Mouse (Mus musculus): ENCODE results near the gene Zmynd12. TPM values are rescaled to one million over a fixed set of nuclear protein-coding genes. Genes with fewer than 3 reads are reported as not detected.

Gene Zmynd12
- polyA plus RNA-seq, 1 experiment from 2014 or later: 0.38 TPM

- Histone ChIP-seq H3K9ac (ENCODE audit: low read length) (no peak overlapping the region), H3K36me3 (ENCODE audit: control insufficient read depth, insufficient read depth, low read length) (no peaks in the 10 kb centered on the region), H3K4me2 (ENCODE audit: low read length) (no peak overlapping the region), H3K27me3 (replicated peaks; ENCODE audit: control insufficient read depth, insufficient read depth, low read length) (no peaks in the 10 kb centered on the region), H3K4me3 (ENCODE audit: low read depth, low read length) (no peak overlapping the region), H3K9me3 (replicated peaks; ENCODE audit: control insufficient read depth, low read length) (0 out of 2 replicates have a peak, but pooled peaks cover 4% of the 10 kb centered on the region), H3K4me1 (ENCODE audit: control insufficient read depth, insufficient read depth, low read length) (no peaks in the 10 kb centered on the region), H3K27ac (ENCODE audit: low read depth, low read length) (no peak overlapping the region)
- 31% methylated on average over 5 of the region's 5 CpGs for WGBS
- ATAC-seq: no peak
- DNase-seq (ENCODE audit: low spot score): peak; percentile 44
These were observed 8.1 kb downstream of the Zmynd12 start for GRCm38 (mm10) chr4:119430678-119431077.

GRCm38 (mm10) chr4:119437936-119438335 lies 15.3 kb downstream of the Zmynd12 start:
- no peak for DNase-seq (ENCODE audit: low spot score)
- no peaks in the 10 kb centered on the region for H3K36me3 ChIP-seq (ENCODE audit: control insufficient read depth, insufficient read depth, low read length)
- H3K4me3 ChIP-seq (ENCODE audit: low read depth, low read length): no peak overlapping the region
- H3K27me3 ChIP-seq (replicated peaks; ENCODE audit: control insufficient read depth, insufficient read depth, low read length): no peaks in the 10 kb centered on the region
- no peaks in the 10 kb centered on the region for H3K4me1 ChIP-seq (ENCODE audit: control insufficient read depth, insufficient read depth, low read length)
- H3K9ac ChIP-seq (ENCODE audit: low read length): no peak overlapping the region
- 0 out of 2 replicates have a peak, but pooled peaks cover 6% of the 10 kb centered on the region for H3K9me3 ChIP-seq (replicated peaks; ENCODE audit: control insufficient read depth, low read length)
- WGBS: 93% methylated on average over 2 of the region's 2 CpGs
- H3K4me2 ChIP-seq (ENCODE audit: low read length): no peak overlapping the region
- H3K27ac ChIP-seq (ENCODE audit: low read depth, low read length): no peak overlapping the region
- ATAC-seq: no peak

GRCm38 (mm10) chr4:119441836-119442235 lies 19.2 kb downstream of the Zmynd12 start:
- no peak overlapping the region for H3K27ac ChIP-seq (ENCODE audit: low read depth, low read length)
- H3K27me3 ChIP-seq (replicated peaks; ENCODE audit: control insufficient read depth, insufficient read depth, low read length): no peaks in the 10 kb centered on the region
- H3K4me3 ChIP-seq (ENCODE audit: low read depth, low read length): no peak overlapping the region
- ATAC-seq: no peak
- WGBS: 93% methylated on average over 4 of the region's 4 CpGs
- no peak overlapping the region for H3K4me2 ChIP-seq (ENCODE audit: low read length)
- DNase-seq (ENCODE audit: low spot score): no peak
- no peak overlapping the region for H3K9ac ChIP-seq (ENCODE audit: low read length)
- no peaks in the 10 kb centered on the region for H3K36me3 ChIP-seq (ENCODE audit: control insufficient read depth, insufficient read depth, low read length)
- no peaks in the 10 kb centered on the region for H3K4me1 ChIP-seq (ENCODE audit: control insufficient read depth, insufficient read depth, low read length)
- H3K9me3 ChIP-seq (replicated peaks; ENCODE audit: control insufficient read depth, low read length): no peaks in the 10 kb centered on the region

- Histone ChIP-seq H3K4me2 (ENCODE audit: low read length) (no peak overlapping the region), H3K36me3 (ENCODE audit: control insufficient read depth, insufficient read depth, low read length) (no peaks in the 10 kb centered on the region), H3K4me1 (ENCODE audit: control insufficient read depth, insufficient read depth, low read length) (no peaks in the 10 kb centered on the region), H3K9me3 (replicated peaks; ENCODE audit: control insufficient read depth, low read length) (no peaks in the 10 kb centered on the region), H3K27ac (ENCODE audit: low read depth, low read length) (no peak overlapping the region), H3K27me3 (replicated peaks; ENCODE audit: control insufficient read depth, insufficient read depth, low read length) (no peaks in the 10 kb centered on the region), H3K4me3 (ENCODE audit: low read depth, low read length) (no peak overlapping the region), H3K9ac (ENCODE audit: low read length) (no peak overlapping the region)
- no peak for DNase-seq (ENCODE audit: low spot score)
- ATAC-seq: no peak
- 44% methylated on average over 6 of the region's 6 CpGs for WGBS
These were observed 19.9 kb downstream of the Zmynd12 start for GRCm38 (mm10) chr4:119442539-119442938.

- Histone ChIP-seq H3K4me1 (ENCODE audit: control insufficient read depth, insufficient read depth, low read length) (no peaks in the 10 kb centered on the region), H3K9me3 (replicated peaks; ENCODE audit: control insufficient read depth, low read length) (no peaks in the 10 kb centered on the region)
These were observed 24.6 kb downstream of the Zmynd12 start for GRCm38 (mm10) chr4:119447261-119447660.

GRCm38 (mm10) chr4:119447786-119448185 lies 25.2 kb downstream of the Zmynd12 start:
- H3K4me3 ChIP-seq (ENCODE audit: low read depth, low read length): no peak overlapping the region
- DNase-seq (ENCODE audit: low spot score): no peak
- 83% methylated on average over 3 of the region's 3 CpGs for WGBS
- H3K27ac ChIP-seq (ENCODE audit: low read depth, low read length): no peak overlapping the region
- no peaks in the 10 kb centered on the region for H3K36me3 ChIP-seq (ENCODE audit: control insufficient read depth, insufficient read depth, low read length)
- ATAC-seq: no peak
- H3K9me3 ChIP-seq (replicated peaks; ENCODE audit: control insufficient read depth, low read length): no peaks in the 10 kb centered on the region
- H3K27me3 ChIP-seq (replicated peaks; ENCODE audit: control insufficient read depth, insufficient read depth, low read length): no peaks in the 10 kb centered on the region
- H3K4me2 ChIP-seq (ENCODE audit: low read length): no peak overlapping the region
- no peak overlapping the region for H3K9ac ChIP-seq (ENCODE audit: low read length)
- H3K4me1 ChIP-seq (ENCODE audit: control insufficient read depth, insufficient read depth, low read length): no peaks in the 10 kb centered on the region

More at GRCm38 (mm10) chr4:119447261-119447660, 24.6 kb downstream of the Zmynd12 start:
- ATAC-seq (no peak), DNase-seq (ENCODE audit: low spot score) (no peak)
- Histone ChIP-seq H3K27me3 (replicated peaks; ENCODE audit: control insufficient read depth, insufficient read depth, low read length) (no peaks in the 10 kb centered on the region), H3K27ac (ENCODE audit: low read depth, low read length) (no peak overlapping the region), H3K36me3 (ENCODE audit: control insufficient read depth, insufficient read depth, low read length) (no peaks in the 10 kb centered on the region), H3K4me3 (ENCODE audit: low read depth, low read length) (no peak overlapping the region), H3K4me2 (ENCODE audit: low read length) (no peak overlapping the region), H3K9ac (ENCODE audit: low read length) (no peak overlapping the region)
- WGBS: 90% methylated on average over 6 of the region's 6 CpGs

GRCm38 (mm10) chr4:119450436-119450835 lies 27.8 kb downstream of the Zmynd12 start:
- no peak overlapping the region for H3K4me3 ChIP-seq (ENCODE audit: low read depth, low read length)
- H3K9me3 ChIP-seq (replicated peaks; ENCODE audit: control insufficient read depth, low read length): no peaks in the 10 kb centered on the region
- WGBS: 69% methylated on average over 7 of the region's 7 CpGs
- no peak overlapping the region for H3K9ac ChIP-seq (ENCODE audit: low read length)
- H3K4me1 ChIP-seq (ENCODE audit: control insufficient read depth, insufficient read depth, low read length): peaks cover 3% of the 10 kb centered on the region; the same call in 1 of the 2 replicates
- no peak overlapping the region for H3K27ac ChIP-seq (ENCODE audit: low read depth, low read length)
- no peak overlapping the region for H3K4me2 ChIP-seq (ENCODE audit: low read length)
- no peaks in the 10 kb centered on the region for H3K36me3 ChIP-seq (ENCODE audit: control insufficient read depth, insufficient read depth, low read length)
- DNase-seq (ENCODE audit: low spot score) (no peak), ATAC-seq (no peak)
- no peaks in the 10 kb centered on the region for H3K27me3 ChIP-seq (replicated peaks; ENCODE audit: control insufficient read depth, insufficient read depth, low read length)

- Histone ChIP-seq H3K36me3 (ENCODE audit: control insufficient read depth, insufficient read depth, low read length) (no peaks in the 10 kb centered on the region), H3K9ac (ENCODE audit: low read length) (no peak overlapping the region), H3K27ac (ENCODE audit: low read depth, low read length) (peak overlapping the region; percentile 27), H3K27me3 (replicated peaks; ENCODE audit: control insufficient read depth, insufficient read depth, low read length) (no peaks in the 10 kb centered on the region), H3K4me1 (ENCODE audit: control insufficient read depth, insufficient read depth, low read length) (peaks cover 3% of the 10 kb centered on the region; the same call in 1 of the 2 replicates), H3K9me3 (replicated peaks; ENCODE audit: control insufficient read depth, low read length) (no peaks in the 10 kb centered on the region), H3K4me3 (ENCODE audit: low read depth, low read length) (no peak overlapping the region), H3K4me2 (ENCODE audit: low read length) (no peak overlapping the region)
- ATAC-seq: peak; percentile 34; the same call in 1 of the 2 replicates
- WGBS: 70% methylated on average over 5 of the region's 5 CpGs
- DNase-seq (ENCODE audit: low spot score): peak; percentile 2
These were observed 30.5 kb downstream of the Zmynd12 start for GRCm38 (mm10) chr4:119453128-119453527.

GRCm38 (mm10) chr4:119453533-119453932 lies 30.9 kb downstream of the Zmynd12 start:
- 17% methylated on average over 6 of the region's 6 CpGs for WGBS

More at GRCm38 (mm10) chr4:119453533-119453932, 30.9 kb downstream of the Zmynd12 start:
- no peak overlapping the region for H3K4me3 ChIP-seq (ENCODE audit: low read depth, low read length)
- H3K27ac ChIP-seq (ENCODE audit: low read depth, low read length): peak overlapping the region; percentile 27
- H3K36me3 ChIP-seq (ENCODE audit: control insufficient read depth, insufficient read depth, low read length): no peaks in the 10 kb centered on the region
- peaks cover 3% of the 10 kb centered on the region; the same call in 1 of the 2 replicates for H3K4me1 ChIP-seq (ENCODE audit: control insufficient read depth, insufficient read depth, low read length)
- no peaks in the 10 kb centered on the region for H3K9me3 ChIP-seq (replicated peaks; ENCODE audit: control insufficient read depth, low read length)
- ATAC-seq: peak; percentile 61; the same call in 1 of the 2 replicates
- H3K4me2 ChIP-seq (ENCODE audit: low read length): no peak overlapping the region
- no peak overlapping the region for H3K9ac ChIP-seq (ENCODE audit: low read length)
- H3K27me3 ChIP-seq (replicated peaks; ENCODE audit: control insufficient read depth, insufficient read depth, low read length): no peaks in the 10 kb centered on the region
- peak; percentile 39 for DNase-seq (ENCODE audit: low spot score)

Data from forebrain, embryonic 14.5 days (tissue).